Mouse (Mus musculus): Measurements from ENCODE around the gene Inpp5d.

Inpp5d gene

GRCm38 (mm10) chr1:87624826-87625225, 4.7 kb downstream of the Inpp5d start:
- no peak for DNase-seq (ENCODE audit: low spot score)

GRCm38 (mm10) chr1:87625254-87626025, 5.3 kb downstream of the Inpp5d start:
- DNase-seq (ENCODE audit: low spot score): no peak

- no peak for DNase-seq (ENCODE audit: low spot score)
Observed at GRCm38 (mm10) chr1:87626344-87626743, 6.2 kb downstream of the Inpp5d start.

GRCm38 (mm10) chr1:87628085-87628484, 8.0 kb downstream of the Inpp5d start:
- DNase-seq (ENCODE audit: low spot score): no peak

- no peak for DNase-seq (ENCODE audit: low spot score)
Observed at GRCm38 (mm10) chr1:87631584-87631983, 11.5 kb downstream of the Inpp5d start.

- no peak for DNase-seq (ENCODE audit: low spot score)
Observed at GRCm38 (mm10) chr1:87632163-87632562, 12.1 kb downstream of the Inpp5d start.

- DNase-seq (ENCODE audit: low spot score): no peak
Observed at GRCm38 (mm10) chr1:87636716-87637117, 16.6 kb downstream of the Inpp5d start.

GRCm38 (mm10) chr1:87637121-87637877, 17.2 kb downstream of the Inpp5d start:
- no peak for DNase-seq (ENCODE audit: low spot score)

- DNase-seq (ENCODE audit: low spot score): no peak
Observed at GRCm38 (mm10) chr1:87637878-87638600, 17.9 kb downstream of the Inpp5d start.

GRCm38 (mm10) chr1:87639724-87640123, 19.6 kb downstream of the Inpp5d start:
- DNase-seq (ENCODE audit: low spot score): no peak

GRCm38 (mm10) chr1:87640165-87640661, 20.1 kb downstream of the Inpp5d start:
- no peak for DNase-seq (ENCODE audit: low spot score)

GRCm38 (mm10) chr1:87643016-87643415, 22.9 kb downstream of the Inpp5d start:
- DNase-seq (ENCODE audit: low spot score): no peak

- no peak for DNase-seq (ENCODE audit: low spot score)
Observed at GRCm38 (mm10) chr1:87645041-87645440, 24.9 kb downstream of the Inpp5d start.

GRCm38 (mm10) chr1:87645748-87646147, 25.6 kb downstream of the Inpp5d start:
- DNase-seq (ENCODE audit: low spot score): no peak

GRCm38 (mm10) chr1:87647820-87648219, 27.7 kb downstream of the Inpp5d start:
- no peak for DNase-seq (ENCODE audit: low spot score)

- no peak for DNase-seq (ENCODE audit: low spot score)
Observed at GRCm38 (mm10) chr1:87648657-87649056, 28.5 kb downstream of the Inpp5d start.

- no peak for DNase-seq (ENCODE audit: low spot score)
Observed at GRCm38 (mm10) chr1:87649219-87649805, 29.2 kb downstream of the Inpp5d start.

GRCm38 (mm10) chr1:87649958-87650474, 29.9 kb downstream of the Inpp5d start:
- DNase-seq (ENCODE audit: low spot score): no peak

GRCm38 (mm10) chr1:87650611-87651079, 30.5 kb downstream of the Inpp5d start:
- no peak for DNase-seq (ENCODE audit: low spot score)

- DNase-seq (ENCODE audit: low spot score): no peak
Observed at GRCm38 (mm10) chr1:87651436-87651835, 31.3 kb downstream of the Inpp5d start.

- no peak for DNase-seq (ENCODE audit: low spot score)
Observed at GRCm38 (mm10) chr1:87655101-87655500, 35.0 kb downstream of the Inpp5d start.

GRCm38 (mm10) chr1:87658063-87658462, 38.0 kb downstream of the Inpp5d start:
- no peak for DNase-seq (ENCODE audit: low spot score)

Measured in ovary, postnatal 14 days (tissue).